Mouse (Mus musculus) megakaryocyte, embryonic 14.5 days (primary cell): ENCODE results near the gene Dad1.

Experiments
- FLI1 ChIP-seq: IDR thresholded peaks from 2 replicates; pipeline ENCODE4 v1.6.1; 2012; ENCODE audit warnings: low read length, inconsistent platforms, mixed read lengths
- GATA1 ChIP-seq: IDR thresholded peaks from 3 replicates; pipeline ENCODE4 v1.6.1; 2012; ENCODE audit warnings: mixed read lengths, low read length, inconsistent platforms, borderline replicate concordance

- TF ChIP-seq GATA1 = no peak
- TF ChIP-seq FLI1 = no peak
Observed at GRCm38 (mm10) chr14:54219849-54220248, 34.1 kb downstream of the Dad1 start.
